Mouse (Mus musculus) heart, embryonic 10.5 days (tissue): ENCODE data around the gene Cyren. TPM values are rescaled to one million over a fixed set of nuclear protein-coding genes. Genes with fewer than 3 reads are reported as not detected.

Experiments used
- DNase-seq: peaks from one replicate; pipeline ENCODE4 v3.0.0-alpha.2; 2017; ENCODE audit warnings: low spot score
- H3K27ac ChIP-seq: fragments of 300-500 bp; sonication (generic); 2 replicates; pipeline ENCODE4 v1.5.1; 2016; ENCODE audit warnings: mild to moderate bottlenecking
- H3K27me3 ChIP-seq: fragments of 300-500 bp; sonication (generic); 2 replicates; pipeline ENCODE4 v1.6.1; 2016; ENCODE audit warnings: mild to moderate bottlenecking; ENCODE audit not compliant: poor library complexity, insufficient read depth, severe bottlenecking
- H3K36me3 ChIP-seq: fragments of 300-500 bp; sonication (generic); 2 replicates; pipeline ENCODE4 v1.6.1; 2016; ENCODE audit warnings: mild to moderate bottlenecking, moderate library complexity
- H3K4me1 ChIP-seq: fragments of 300-500 bp; sonication (generic); 2 replicates; pipeline ENCODE4 v1.6.1; 2016; ENCODE audit warnings: mild to moderate bottlenecking
- H3K4me3 ChIP-seq: fragments of 300-500 bp; sonication (generic); 2 replicates; pipeline ENCODE4 v1.5.1; 2016; ENCODE audit warnings: mild to moderate bottlenecking, moderate library complexity
- H3K9me3 ChIP-seq: fragments of 300-500 bp; sonication (generic); 2 replicates; pipeline ENCODE4 v1.6.1; 2016; ENCODE audit warnings: mild to moderate bottlenecking, moderate library complexity
- WGBS: fragments of 180-500 bp; shearing (Covaris S2); methylation state at CpG from one replicate; pipeline ENCODE4 v1.1.7; 2016; 5-methylcytosine and 5-hydroxymethylcytosine counted together
- polyA plus RNA-seq: library from polyadenylated mRNA; unstranded; fragments of >200 nt; fragmentation: Nextera tagmentation; extraction: Ambion mirVana; gene quantifications from 2 replicates; pipeline ENCODE4 v1.2.1, GENCODE M21; 2016

The Cyren gene
- 13.7 and 16.5 TPM in 2 replicates for polyA plus RNA-seq

DNA sequence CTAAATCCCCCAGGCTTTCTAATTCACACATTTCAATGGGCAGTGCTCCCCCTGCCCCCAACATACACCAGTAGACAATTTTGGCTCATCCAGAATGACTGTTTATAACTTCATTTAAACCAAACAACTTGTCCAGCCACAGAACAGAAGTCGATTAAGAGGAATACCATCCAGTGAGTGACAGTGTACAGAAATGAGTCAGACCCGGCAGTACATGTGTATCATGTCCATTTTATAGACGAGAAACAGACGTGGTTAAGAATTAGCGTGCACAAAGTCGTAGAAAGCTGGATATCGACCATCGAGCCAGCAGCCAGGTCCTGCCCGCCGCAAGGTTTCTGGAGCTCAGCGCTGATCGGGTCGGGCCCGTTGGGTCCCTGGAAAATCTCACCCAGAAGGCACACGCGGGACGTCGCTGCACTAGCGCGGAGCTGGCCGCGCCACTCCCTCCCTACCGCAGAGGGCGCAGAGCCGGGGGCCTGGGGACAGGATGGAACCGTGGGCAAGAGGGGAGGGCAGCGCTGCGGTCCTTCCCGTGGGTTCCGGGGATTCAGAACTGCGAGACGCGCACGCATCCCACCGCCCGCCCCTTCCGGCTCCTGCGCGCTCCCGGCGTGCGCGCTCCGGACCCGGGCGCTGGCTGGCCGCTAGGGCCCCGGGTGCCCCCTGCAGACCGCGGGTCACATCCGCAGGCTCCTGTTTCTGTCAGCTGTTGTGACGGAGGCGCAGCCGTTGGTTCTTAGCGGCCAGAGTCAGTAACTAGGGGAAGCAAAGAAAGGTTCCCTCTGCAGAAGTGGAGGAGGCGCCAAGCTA, at the start of gene Cyren:
Cyren (minus strand) TSS at position 552 of the 813 bp plus-strand sequence.
- H3K36me3 ChIP-seq: peaks cover 35% of the 10 kb centered on the region
- under 1% methylated on average over 56 of the region's 56 CpGs for WGBS

DNA sequence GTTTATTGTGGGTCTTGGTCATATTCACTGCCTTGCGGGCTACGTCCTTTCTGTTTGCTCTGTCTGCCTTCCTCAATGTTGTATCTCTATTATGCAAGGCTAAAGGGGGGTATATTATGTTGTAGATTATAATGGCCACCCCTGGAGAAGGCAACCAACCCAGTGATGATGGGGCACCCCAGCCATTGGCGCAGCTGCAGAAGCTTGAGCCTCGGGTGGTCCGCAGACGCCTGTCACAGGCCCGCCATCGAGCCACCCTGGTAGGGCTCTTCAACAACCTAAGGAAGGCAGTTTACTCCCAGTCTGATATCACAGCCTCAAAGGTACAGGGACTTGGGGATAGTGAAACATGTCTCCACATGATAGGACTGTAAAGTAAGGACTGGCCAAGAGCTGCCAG, 49.7 kb upstream of the Cyren start:
- DNase-seq: no peak
- H3K4me3 ChIP-seq: no peak overlapping the region
- H3K36me3 ChIP-seq: no peaks in the 10 kb centered on the region
- WGBS: 88% methylated on average over 8 of the region's 8 CpGs
- no peaks in the 10 kb centered on the region for H3K4me1 ChIP-seq
- no peak overlapping the region for H3K27ac ChIP-seq
- H3K27me3 ChIP-seq: no peaks in the 10 kb centered on the region
- H3K9me3 ChIP-seq: no peaks in the 10 kb centered on the region

More for the DNA sequence above, at the start of gene Cyren:
- Histone ChIP-seq H3K4me3 (peak within 1 kb of the TSS; percentile 78), H3K9me3 (no peaks in the 10 kb centered on the region), H3K27ac (peak within 1 kb of the TSS; percentile 96), H3K4me1 (peaks cover 50% of the 10 kb centered on the region), H3K27me3 (no peaks in the 10 kb centered on the region)
- DNase-seq: peak; percentile 96

DNA sequence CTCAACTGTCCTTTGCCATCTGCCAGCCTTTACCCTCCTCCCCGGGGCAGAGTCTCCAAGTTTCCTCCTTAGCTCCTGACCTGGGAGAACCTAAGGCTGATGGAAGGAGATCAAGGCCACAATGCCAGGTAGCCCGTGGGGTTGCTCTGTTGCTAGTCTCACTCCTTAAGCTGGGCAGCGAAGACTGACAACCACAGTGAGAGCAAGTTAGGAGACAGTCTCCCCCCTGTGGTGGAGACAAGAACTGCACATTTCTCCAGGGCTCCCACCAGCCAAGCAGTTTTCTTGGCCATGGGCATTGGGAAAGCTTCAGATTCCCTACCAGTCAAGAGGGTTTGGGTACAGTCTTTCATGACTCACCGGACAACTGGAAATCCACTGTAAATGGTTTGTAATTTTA, 49.3 kb upstream of the Cyren start:
- no peak for DNase-seq
- no peaks in the 10 kb centered on the region for H3K9me3 ChIP-seq
- no peaks in the 10 kb centered on the region for H3K4me1 ChIP-seq
- no peak overlapping the region for H3K27ac ChIP-seq
- no peaks in the 10 kb centered on the region for H3K27me3 ChIP-seq
- H3K4me3 ChIP-seq: no peak overlapping the region
- H3K36me3 ChIP-seq: no peaks in the 10 kb centered on the region
- WGBS: 41% methylated on average over 4 of the region's 4 CpGs

DNA sequence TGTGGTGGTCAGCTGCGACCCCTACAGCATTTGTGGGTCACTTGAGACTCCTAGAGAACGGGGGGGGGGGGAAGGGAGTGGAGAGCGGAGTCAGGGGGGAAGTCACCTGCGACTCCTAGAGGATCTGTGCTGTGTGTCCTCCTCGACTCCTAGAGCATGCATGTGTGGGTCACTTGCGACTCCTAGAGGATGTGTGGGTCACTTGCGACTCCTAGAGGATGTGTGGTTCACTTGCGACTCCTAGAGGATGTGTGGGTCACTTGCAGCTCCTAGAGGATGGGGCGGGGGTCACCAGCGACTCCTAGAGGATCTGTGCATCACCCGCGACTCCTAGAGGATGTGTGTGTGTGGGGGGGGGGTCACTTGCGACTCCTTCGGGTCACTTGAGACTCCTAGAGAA, 44.1 kb upstream of the Cyren start:
- WGBS: 48% methylated on average over 14 of the region's 14 CpGs
- Histone ChIP-seq H3K9me3 (no peaks in the 10 kb centered on the region), H3K27ac (no peak overlapping the region), H3K36me3 (no peaks in the 10 kb centered on the region), H3K27me3 (no peaks in the 10 kb centered on the region; the same call in 1 of the 2 replicates), H3K4me3 (no peak overlapping the region), H3K4me1 (peaks cover 16% of the 10 kb centered on the region)
- peak; percentile 89 for DNase-seq

DNA sequence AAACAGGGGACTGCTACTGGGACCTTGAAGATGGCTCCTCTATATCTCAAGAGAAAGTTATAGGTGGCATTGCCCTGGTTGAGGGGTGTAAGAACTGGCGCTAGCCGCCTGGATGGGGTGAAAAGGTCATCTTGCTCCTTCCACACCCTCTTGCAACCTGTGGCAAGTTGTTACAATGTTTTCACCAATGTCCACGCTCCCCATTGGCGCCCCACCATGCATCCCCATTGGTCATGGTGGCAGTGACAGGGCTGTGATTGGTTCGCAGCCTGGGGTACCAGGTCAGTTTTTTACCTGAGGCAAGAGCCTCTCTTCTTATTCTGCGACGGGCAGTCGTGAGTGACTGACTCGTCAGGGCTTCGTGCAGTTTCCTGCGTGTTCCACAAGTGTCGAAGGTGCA, 42.8 kb upstream of the Cyren start:
- no peak for DNase-seq
- no peaks in the 10 kb centered on the region; the same call in 1 of the 2 replicates for H3K27me3 ChIP-seq
- no peak overlapping the region for H3K4me3 ChIP-seq
- H3K9me3 ChIP-seq: no peaks in the 10 kb centered on the region
- H3K36me3 ChIP-seq: no peaks in the 10 kb centered on the region
- H3K4me1 ChIP-seq: peaks cover 16% of the 10 kb centered on the region
- WGBS: 91% methylated on average over 12 of the region's 12 CpGs
- H3K27ac ChIP-seq: no peak overlapping the region

DNA sequence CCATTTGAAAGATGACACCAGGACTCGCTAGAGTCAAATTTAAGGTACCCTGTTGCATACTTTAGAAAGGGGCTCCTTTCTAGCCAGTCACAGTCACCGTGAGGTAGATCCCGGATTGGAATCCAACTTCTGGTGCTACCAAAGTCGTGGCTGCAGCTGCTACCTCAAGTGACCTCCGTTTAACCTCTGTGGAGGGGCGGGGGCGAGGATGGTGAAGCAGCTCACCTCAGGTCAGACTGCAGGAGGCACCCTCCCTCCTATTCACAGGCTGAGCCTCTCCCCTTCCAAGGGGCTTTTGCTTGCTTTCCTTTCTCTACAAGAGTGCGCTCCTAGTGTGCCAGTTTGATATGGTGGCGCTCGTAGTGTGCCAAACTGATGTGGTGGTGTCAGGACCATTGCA, 42.1 kb upstream of the Cyren start, which contains the start of gene Stra8:
Stra8 (plus strand) TSS at position 208 of the 400 bp plus-strand sequence.
- 48% methylated on average over 10 of the region's 10 CpGs for WGBS
- peak within 1 kb of the TSS; percentile 59 for H3K27ac ChIP-seq
- DNase-seq: no peak

DNA sequence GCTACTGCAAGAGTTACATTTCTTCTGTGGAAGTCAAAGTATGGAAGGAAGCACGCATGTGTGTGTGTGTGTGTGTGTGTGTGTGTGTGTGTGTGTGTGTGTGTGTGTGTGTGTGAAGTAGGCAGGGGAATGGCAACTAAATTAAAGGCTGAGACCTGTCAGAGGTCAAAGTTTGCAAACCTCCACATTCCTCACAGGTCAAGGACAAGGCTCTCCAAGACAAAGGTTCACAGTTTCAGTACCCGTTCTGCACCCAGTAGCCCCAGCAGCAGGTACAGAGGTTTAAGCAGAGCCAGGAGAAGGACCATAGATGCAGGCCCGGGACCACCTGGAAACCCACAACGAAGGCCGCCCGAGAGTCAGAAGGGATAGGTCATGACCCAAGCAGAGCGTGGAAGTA, 41.3 kb upstream of the Cyren start:
- WGBS: 79% methylated on average over 7 of the region's 7 CpGs
- Histone ChIP-seq H3K36me3 (no peaks in the 10 kb centered on the region), H3K4me3 (no peak overlapping the region)

More for the DNA sequence above, 42.1 kb upstream of the Cyren start, which contains the start of gene Stra8:
- H3K36me3 ChIP-seq: no peaks in the 10 kb centered on the region
- no peak within 1 kb of the TSS for H3K4me3 ChIP-seq
- H3K9me3 ChIP-seq: no peaks in the 10 kb centered on the region
- no peaks in the 10 kb centered on the region; the same call in 1 of the 2 replicates for H3K27me3 ChIP-seq
- peaks cover 16% of the 10 kb centered on the region for H3K4me1 ChIP-seq

DNA sequence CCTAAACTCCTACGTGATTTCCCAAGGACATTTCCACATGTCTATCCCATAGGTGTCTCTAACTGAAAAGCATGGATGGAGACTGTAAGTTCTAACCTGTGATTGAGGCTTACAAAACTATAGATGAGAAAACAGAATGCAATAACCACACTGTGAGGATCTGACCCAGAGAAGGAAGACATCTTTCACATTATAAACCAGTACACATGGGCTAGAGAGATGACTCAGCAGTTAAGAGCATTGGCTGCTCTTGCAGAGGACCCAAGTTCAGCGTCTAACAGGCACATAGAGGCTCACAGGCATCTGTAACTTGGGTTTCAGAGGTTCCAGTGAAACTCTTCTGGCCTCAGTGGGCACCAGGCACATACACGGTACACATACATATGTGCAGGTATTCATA, 36.6 kb upstream of the Cyren start:
- Histone ChIP-seq H3K4me3 (no peak overlapping the region), H3K4me1 (peaks cover 16% of the 10 kb centered on the region), H3K27me3 (no peaks in the 10 kb centered on the region), H3K36me3 (no peaks in the 10 kb centered on the region), H3K27ac (no peak overlapping the region), H3K9me3 (no peaks in the 10 kb centered on the region)
- DNase-seq: no peak
- WGBS: 79% methylated on average over 3 of the region's 3 CpGs

More for the DNA sequence above, 41.3 kb upstream of the Cyren start:
- Histone ChIP-seq H3K27ac (peak overlapping the region; percentile 59), H3K9me3 (no peaks in the 10 kb centered on the region), H3K27me3 (no peaks in the 10 kb centered on the region; the same call in 1 of the 2 replicates), H3K4me1 (peaks cover 16% of the 10 kb centered on the region)
- DNase-seq: no peak

DNA sequence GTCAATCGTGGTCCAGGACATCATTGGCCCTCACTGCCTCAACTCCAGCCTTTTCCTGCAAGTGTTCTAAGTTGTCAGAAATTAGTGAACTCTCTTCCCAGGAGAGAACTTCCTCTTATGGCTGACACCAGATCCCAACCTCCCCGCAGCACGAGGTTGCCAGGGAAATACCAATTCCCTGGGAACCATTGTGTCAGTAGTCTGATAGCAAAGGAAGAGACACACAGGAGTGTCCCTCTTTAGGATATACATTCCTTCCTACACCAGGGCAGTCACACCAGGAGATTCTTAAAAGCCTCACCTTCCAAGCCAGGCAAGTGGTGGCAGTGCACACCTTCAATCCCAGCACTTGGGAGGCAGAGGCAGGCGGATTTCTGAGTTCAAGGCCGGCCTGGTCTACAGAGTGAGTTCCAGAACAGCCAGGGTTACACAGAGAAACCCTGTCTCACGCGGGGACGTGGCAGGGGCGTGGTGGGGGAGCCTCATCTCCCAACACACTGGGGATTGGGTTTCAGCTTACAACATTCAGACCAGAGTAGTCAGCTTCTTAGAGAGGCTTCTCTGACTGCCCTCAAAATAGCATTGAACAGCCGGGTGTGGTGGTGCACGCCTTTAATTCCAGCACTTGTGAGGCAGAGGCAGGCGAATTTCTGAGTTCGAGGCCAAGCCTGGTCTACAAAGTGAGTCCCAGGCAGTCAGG, 35.6 kb upstream of the Cyren start:
- Histone ChIP-seq H3K4me3 (no peak overlapping the region), H3K36me3 (peaks cover 8% of the 10 kb centered on the region; the same call in 1 of the 2 replicates), H3K4me1 (peaks cover 16% of the 10 kb centered on the region), H3K9me3 (no peaks in the 10 kb centered on the region), H3K27me3 (no peaks in the 10 kb centered on the region), H3K27ac (no peak overlapping the region)
- no peak for DNase-seq
- 80% methylated on average over 13 of the region's 13 CpGs for WGBS

DNA sequence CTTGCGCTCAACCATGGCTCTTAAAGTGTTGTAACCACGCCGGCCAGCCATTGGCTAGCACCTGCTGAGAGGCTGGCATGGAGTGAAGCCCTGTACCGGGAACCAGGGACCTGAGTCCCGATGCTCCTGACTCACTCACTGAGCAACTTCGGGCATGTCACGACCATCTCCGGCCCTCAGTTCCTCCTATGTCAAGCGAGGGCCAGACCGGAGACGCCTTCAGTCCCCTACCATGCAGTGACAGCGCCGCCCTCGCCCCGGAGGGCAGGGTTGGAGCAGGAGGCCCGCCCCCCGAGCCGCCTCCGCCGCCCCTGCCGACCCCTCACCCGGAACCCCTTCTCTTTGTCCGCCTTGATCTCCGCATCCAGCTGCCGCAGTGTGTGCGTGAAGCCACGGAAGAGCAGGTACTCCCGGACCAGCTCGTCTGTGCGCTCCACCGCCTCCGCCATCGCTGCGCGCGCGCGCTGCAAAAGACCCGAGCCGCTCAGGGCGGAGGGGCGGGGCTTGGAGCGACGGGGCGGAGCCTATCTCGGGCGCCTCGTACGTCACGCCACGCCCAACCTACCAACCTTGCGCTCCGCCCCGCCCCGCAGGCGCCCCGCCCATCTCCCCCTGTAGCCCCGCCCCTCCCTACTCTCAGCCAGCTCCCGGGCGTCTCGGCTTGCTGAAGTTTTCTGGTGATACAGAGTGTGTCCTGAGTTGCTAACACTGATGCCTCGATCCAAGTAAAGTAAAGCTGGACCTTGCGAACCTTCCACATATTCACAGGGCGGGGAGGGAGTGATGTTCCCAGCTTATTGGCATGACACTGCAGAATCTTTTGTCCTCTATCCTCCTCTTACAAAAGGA, 32.7 kb upstream of the Cyren start, which contains the start of gene Wdr91:
Wdr91 (minus strand) TSS at position 506 of the 849 bp plus-strand sequence.
- no peaks in the 10 kb centered on the region for H3K27me3 ChIP-seq
- H3K36me3 ChIP-seq: peaks cover 34% of the 10 kb centered on the region
- peak within 1 kb of the TSS; percentile 80 for H3K4me3 ChIP-seq
- WGBS: under 1% methylated on average over 64 of the region's 64 CpGs
- peak within 1 kb of the TSS; percentile 92 for H3K27ac ChIP-seq
- no peaks in the 10 kb centered on the region for H3K9me3 ChIP-seq
- peaks cover 25% of the 10 kb centered on the region for H3K4me1 ChIP-seq
- DNase-seq: peak; percentile 97

DNA sequence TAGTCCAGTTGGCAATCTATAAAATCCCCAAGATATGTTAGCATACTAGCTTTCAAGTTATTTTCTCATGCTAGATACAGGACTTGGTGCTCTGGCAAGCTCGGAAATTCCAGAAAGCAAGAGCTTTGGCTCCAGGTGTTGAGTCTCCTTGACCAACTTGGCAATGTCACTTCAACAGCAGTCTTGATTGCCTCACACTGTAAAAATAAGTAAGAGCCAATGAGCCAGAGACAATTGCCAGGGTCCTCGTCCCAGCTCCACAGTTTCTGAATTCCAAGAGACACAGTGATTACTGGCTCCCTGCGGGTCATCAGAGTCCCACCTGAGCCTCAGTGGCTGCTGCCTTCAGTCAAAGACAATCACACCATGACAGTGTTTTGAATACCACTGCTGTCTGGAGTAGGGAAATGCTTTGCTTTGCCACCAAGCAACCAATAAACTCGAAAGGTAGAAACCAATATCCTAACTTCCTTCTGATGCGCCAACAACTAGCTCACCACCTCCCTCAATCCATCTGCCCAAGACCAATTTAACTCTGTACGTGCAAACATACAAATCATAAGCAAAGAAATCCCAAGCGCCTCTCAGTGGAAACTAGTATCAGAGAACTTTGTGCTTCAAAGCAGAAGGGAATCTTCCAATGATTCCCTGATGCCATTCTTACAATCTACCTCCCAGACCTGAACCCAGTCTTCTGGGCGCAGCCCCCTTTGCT, 31.9 kb upstream of the Cyren start:
- Histone ChIP-seq H3K4me3 (peak overlapping the region; percentile 80), H3K27me3 (no peaks in the 10 kb centered on the region), H3K36me3 (peaks cover 40% of the 10 kb centered on the region), H3K4me1 (peaks cover 26% of the 10 kb centered on the region), H3K9me3 (no peaks in the 10 kb centered on the region), H3K27ac (peak overlapping the region; percentile 92)
- no peak for DNase-seq
- 43% methylated on average over 8 of the region's 8 CpGs for WGBS
